Mouse (Mus musculus) right cerebral cortex, postnatal 25 days (tissue): ENCODE measurements at regions not wholly inside any gene's neighbourhood (a gene's known extent, or its start where the extent isn't known, plus 50 kb on each side); places are given as distances from the start of the nearest gene placed in this dataset.

Experiments used
- DNase-seq: peaks from one replicate; pipeline ENCODE4 v3.0.0; 2022

- DNase-seq = no peak
Measured at GRCm38 (mm10) chr4:95155178-95155577, 103.2 kb upstream of the Jun start.

- no peak for DNase-seq
Measured at GRCm38 (mm10) chr4:95155796-95156195, 103.8 kb upstream of the Jun start.

- DNase-seq = no peak
Measured at GRCm38 (mm10) chr4:95156451-95157271, 104.6 kb upstream of the Jun start.

- DNase-seq = no peak
Measured at GRCm38 (mm10) chr4:95157653-95158430, 105.8 kb upstream of the Jun start.

- DNase-seq = no peak
Measured at GRCm38 (mm10) chr4:95158632-95159424, 106.8 kb upstream of the Jun start.

- DNase-seq = no peak
Measured at GRCm38 (mm10) chr4:95159821-95160220, 107.8 kb upstream of the Jun start.

GRCm38 (mm10) chr4:95160465-95160864, 108.4 kb upstream of the Jun start:
- no peak for DNase-seq

GRCm38 (mm10) chr4:95160912-95161669, 109.1 kb upstream of the Jun start:
- DNase-seq = peak; percentile 86

GRCm38 (mm10) chr4:95161670-95162020, 109.6 kb upstream of the Jun start:
- DNase-seq = no peak

- no peak for DNase-seq
Measured at GRCm38 (mm10) chr4:95162386-95163090, 110.5 kb upstream of the Jun start.

GRCm38 (mm10) chr4:95163403-95163802, 111.4 kb upstream of the Jun start:
- no peak for DNase-seq

GRCm38 (mm10) chr4:95166503-95166902, 114.5 kb upstream of the Jun start:
- DNase-seq = no peak

GRCm38 (mm10) chr4:95167216-95167615, 115.2 kb upstream of the Jun start:
- DNase-seq = no peak

- DNase-seq = no peak
Measured at GRCm38 (mm10) chr4:95169702-95170101, 117.7 kb upstream of the Jun start.

- DNase-seq = no peak
Measured at GRCm38 (mm10) chr4:95177753-95178152, 125.7 kb upstream of the Jun start.

- DNase-seq = no peak
Measured at GRCm38 (mm10) chr4:95178467-95178866, 126.4 kb upstream of the Jun start.

- peak; percentile 40 for DNase-seq
Measured at GRCm38 (mm10) chr4:95178900-95179299, 126.9 kb upstream of the Jun start.

GRCm38 (mm10) chr4:95180446-95180845, 128.4 kb upstream of the Jun start:
- no peak for DNase-seq

GRCm38 (mm10) chr4:95180999-95181398, 129.0 kb upstream of the Jun start:
- DNase-seq = no peak

- DNase-seq = no peak
Measured at GRCm38 (mm10) chr4:95184180-95184579, 132.2 kb upstream of the Jun start.

- DNase-seq = no peak
Measured at GRCm38 (mm10) chr4:95185113-95185915, 133.3 kb upstream of the Jun start.
